Mouse (Mus musculus) spleen, postnatal 14 days (tissue): ENCODE measurements around the gene Tmem240.
"Not testable (repeated sequence)": the region's sequence is repeated elsewhere in the genome, so short reads cannot be mapped to it uniquely, and the experiment has no call there.

Experiments used
- DNase-seq, 2 experiments: peaks; one replicate each; pipeline ENCODE4 v3.0.0; 2021 to 2022; ENCODE audit warnings: low spot score in 2 of 2

Tmem240 gene

DNA sequence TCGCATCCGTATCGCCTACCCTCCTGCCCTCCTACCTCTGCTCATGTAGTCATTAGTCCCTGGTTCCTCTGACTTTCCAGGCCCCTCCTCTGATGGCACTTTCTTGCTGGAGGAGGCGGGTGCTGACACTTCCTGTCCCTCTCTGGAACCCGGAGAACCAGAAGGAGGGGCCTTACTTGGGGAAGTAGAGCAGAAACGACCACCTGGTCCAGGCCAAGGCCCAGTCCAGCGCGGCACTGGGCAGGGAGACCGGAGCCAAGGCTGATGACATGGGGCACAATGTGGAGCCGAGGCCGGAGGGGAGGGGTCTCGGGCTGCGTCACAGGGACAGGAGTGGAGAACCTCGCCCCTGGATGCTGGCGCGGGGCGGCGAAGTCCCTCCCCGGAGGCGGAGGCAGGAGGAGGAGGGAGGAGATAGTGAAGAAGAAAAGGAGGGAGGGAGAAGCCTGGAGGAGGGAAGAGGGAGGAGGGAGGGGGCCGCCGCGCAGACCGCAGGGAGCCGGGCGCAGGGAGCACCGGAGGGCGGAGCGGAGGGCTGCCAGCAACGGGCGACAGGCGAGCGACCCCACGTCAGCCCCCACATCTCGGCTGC lies at the start of gene Tmem240:
Tmem240 (plus strand) TSS at position 451 of the 592 bp plus-strand sequence.
- peak; percentile 46 to 47 for DNase-seq

DNA sequence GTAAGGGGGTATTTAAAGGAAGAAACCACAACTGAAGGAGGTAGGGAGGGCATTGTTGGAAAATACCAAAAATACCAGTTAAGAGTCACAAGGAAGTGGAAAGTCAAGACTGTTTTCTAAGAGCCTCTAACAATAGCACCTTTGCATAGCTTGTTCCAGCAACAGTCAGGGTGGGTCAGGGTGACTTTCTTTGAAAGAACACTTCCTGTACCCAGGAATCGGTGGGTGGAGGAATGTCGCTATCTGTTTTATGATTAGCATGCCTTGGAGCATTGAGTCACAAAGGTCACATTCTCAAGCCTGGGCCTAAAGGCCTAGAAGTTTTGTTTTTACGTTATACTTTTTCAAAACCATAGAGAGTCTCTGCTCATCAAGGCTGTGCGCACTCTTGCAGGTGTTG lies 46.8 kb upstream of the Tmem240 start:
- not testable (repeated sequence) for DNase-seq

GRCm38 (mm10) chr4:155690571-155691375 lies 43.8 kb upstream of the Tmem240 start:
- no peak for DNase-seq

- no peak for DNase-seq
These were observed 42.2 kb upstream of the Tmem240 start for GRCm38 (mm10) chr4:155692421-155692820.

DNA sequence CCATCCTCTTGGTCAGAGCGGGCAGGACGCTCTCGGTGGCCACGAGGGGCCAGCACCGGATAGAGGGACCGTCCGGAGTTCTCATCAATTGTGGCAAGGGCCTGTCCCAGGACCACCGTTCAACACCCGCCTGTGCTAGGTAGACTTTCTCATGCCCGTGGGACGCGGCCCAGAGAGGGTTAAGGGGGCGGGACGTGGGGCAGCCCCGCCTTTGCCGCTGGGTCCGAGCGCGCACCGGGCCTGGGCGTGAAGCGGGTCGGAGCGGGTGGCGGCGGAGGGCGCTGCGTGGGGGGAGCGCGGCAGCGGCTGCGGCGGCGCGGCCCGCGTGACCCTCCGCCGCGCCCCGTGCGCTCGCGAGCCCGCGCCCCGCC lies 40.5 kb upstream of the Tmem240 start, which contains the start of gene Fndc10:
Fndc10 (plus strand) TSS at position 232 of the 371 bp plus-strand sequence.
- peak; percentile 14 to 34 for DNase-seq

GRCm38 (mm10) chr4:155694482-155695401 lies 39.9 kb upstream of the Tmem240 start:
- peak; percentile 21 to 40 for DNase-seq

GRCm38 (mm10) chr4:155695531-155696062 lies 39.0 kb upstream of the Tmem240 start:
- no peak for DNase-seq

DNA sequence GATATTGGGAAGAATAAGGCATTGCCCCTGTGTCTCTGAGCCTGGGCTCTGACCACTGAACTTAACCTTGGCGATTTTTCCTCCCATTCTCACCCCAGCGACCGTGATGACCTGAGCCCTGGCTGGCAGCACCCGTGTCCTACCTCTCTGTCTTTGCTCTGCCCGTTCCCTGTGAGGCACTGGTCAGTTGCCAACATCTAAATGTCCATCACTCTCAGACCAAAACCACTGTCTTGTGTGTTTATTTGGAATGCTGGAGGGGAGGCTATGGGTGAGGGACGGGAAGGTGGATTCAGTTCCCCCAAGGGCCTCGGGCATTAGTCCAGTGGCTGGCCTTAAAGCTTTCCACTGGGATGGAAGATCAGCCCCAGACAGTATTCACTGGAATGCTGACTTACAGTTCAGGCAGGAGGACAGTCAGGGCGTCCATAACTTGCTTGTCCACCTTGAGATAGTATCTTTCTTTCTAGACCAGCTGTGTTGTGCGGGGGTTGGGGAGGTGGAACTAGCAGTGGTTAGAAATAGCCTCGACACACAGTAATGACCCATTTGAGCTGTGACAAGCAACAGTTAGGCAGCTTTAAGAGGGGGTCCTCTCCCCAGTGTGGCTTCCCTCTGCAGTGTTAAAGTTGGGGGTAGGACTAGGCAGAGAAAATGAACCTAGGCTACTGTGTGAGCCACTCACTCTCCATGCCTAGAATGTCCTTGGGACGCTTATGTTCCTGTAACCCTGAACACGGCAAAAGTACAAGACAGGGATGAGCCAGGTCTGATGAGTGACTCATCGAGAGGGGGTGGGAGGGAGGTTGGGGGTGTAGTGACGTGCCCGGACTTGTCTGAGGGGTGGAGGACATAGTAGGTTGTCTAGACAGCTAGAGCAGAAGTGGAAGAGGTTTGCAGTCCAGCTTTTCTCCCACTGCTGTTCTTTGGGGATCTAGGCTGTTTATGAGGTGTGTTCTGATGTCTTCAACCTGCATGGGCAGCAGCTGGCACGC lies 38.0 kb upstream of the Tmem240 start:
- no peak for DNase-seq

DNA sequence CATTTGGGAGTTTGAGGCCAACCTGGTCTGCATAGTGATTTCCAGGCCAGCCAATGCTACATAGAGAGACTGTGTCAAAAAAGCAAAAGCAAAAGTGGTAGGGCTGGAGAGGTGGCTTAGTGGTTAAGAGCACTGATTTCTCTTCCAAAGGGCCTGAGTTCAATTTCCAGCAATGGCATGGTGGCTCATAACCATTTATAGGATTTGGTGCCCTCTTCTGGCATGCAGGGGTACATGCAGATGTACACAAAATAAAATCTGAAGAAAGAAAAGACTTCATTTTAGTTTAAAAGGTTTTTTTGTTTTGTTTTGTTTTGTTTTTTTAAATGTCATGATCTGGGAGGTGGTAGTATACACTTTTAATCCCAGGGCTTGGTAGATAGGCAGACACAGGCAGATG lies 34.2 kb upstream of the Tmem240 start:
- no peak for DNase-seq

GRCm38 (mm10) chr4:155703425-155703929 lies 31.1 kb upstream of the Tmem240 start:
- no peak for DNase-seq

DNA sequence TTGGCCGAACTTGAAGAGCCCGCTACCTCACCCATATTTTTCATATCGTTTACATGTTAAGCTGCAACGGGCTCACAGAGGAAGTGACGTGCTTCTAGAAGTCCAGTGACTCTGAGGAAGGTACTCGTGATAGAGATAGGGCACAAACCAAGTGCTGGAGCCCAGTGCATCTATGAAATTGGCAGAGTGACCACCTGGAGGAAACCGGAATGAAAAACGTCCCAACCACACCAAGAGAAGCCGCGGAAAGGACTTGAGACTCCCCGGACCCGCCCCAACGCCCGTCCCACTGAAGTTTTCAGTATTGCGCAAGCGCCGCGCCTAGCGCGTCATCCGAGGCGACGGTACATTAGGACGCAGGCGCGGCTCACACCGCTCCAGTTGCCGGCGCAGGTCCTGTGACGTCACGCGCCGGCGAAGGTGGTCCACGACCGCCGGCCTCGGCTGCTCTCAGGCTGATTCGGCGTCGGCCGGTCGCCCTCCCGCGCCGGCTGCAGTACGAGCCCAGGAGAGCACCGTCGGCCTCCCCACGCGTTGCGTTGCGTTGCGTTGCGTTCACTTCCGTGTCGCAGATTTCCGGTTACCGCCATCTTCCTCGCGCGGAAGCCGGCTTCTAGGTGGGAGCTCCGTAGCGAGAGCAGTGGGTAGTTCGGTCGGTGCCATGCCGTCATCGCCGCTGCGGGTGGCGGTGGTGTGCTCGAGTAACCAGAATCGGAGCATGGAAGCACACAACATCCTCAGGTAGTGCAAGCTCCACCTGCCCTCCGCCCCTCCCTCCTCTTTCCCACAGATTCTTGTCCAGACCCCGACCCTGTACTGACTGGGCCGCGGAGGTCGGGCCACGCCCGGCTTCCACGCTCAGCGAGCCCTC lies 29.6 kb upstream of the Tmem240 start, which contains the start of gene Ssu72:
Ssu72 (plus strand) TSS at position 80 of the 871 bp plus-strand sequence.
- peak; percentile 86 to 91 for DNase-seq

DNA sequence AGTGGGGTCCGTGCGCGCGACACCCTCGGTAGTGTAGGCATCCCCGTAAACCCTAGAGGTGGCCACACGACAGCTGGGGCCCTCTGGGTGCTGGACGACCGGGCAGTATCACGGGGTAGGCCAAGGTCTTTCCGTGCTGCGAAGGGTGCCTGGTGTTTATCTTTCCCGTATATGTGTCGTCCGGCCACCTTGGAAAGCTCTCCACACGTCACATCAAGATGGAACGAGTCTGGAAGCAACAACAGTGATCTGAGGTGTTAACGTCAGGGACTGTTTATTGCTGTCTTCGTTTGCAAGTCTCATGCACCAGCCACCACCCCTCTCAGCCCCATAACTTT lies 29.0 kb upstream of the Tmem240 start:
- no peak for DNase-seq

- DNase-seq: no peak
These were observed 26.0 kb upstream of the Tmem240 start for GRCm38 (mm10) chr4:155708582-155708981.

GRCm38 (mm10) chr4:155708988-155709387 lies 25.6 kb upstream of the Tmem240 start:
- DNase-seq: no peak

DNA sequence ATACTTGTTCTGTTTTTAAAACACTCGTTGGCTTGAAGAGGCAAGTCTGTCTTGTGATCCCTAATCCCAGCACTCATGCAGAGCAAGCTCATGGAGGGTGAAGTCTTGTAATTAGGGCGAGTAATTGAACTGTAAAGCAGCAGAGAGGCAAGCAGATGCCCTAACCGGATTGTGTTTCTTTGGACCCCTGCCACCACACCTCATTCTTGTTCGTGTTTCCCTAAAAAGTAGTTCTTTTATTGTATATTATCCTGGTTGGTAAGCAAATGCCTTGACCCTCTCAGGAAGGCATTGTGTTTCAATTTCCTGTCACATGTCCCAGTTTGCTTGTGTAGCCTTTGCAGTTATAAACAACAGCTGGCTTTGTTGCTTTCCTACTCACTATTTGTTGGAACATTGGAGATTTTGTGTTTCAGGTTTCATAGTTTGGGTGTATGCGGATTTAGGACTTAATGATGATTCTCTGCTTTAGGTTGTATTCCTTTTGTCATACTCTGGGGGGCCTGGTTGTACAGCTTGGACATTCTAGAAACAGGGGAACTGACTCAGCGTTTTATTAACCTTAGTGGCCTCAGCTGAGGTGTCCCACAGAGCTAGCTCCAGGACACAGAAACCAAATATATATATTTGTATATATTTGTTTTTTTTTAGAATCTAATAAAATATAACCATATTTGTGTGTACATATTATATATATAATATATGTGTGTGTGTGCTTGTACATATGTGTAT lies 23.9 kb upstream of the Tmem240 start:
- no peak for DNase-seq

DNA sequence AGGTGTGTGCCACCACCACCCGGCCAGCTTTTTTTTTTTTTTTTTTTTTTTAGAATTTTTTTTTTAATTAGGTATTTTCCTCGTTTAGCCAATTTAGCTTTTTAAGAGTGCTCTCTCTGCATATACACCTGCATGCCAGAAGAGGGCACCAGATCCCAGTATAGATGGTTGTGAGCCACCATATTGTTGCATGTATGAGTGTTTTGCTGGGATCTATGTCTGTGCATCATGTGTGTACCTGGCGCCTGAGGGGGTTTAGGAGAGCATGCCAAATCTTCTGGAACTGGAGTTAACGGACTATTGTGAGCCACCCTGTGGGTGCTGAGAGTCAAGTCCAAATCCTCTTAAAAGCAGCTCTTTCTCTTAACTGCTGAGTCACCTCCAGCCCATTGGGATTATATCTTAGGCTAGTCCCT lies 12.9 kb upstream of the Tmem240 start:
- DNase-seq: peak in 1 of 2 experiments; percentile 19

GRCm38 (mm10) chr4:155727993-155728392 lies 6.6 kb upstream of the Tmem240 start:
- no peak for DNase-seq

DNA sequence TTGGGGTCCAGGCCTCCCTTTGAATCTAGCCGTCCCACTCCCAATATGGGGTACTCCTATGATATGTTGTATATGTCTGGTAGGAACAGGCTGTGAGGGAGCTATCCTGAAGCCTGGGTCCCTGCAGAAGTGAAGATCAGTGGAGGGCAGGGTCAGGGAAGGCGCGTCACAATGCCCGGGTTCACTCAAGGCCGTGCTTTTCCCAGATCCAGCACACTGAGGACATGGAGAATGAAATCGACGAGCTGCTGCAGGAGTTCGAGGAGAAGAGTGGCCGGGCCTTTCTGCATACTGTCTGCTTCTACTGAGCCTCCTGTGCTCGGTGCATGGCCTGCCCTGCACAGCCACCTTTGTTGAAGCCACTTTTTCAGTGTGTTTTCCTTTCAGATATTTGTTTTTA lies 1.3 kb upstream of the Tmem240 start:
- no peak for DNase-seq
